Mouse (Mus musculus) heart, adult 2 months (tissue): ENCODE data around the gene Ms4a4d.

ENCODE experiments used
- CTCF ChIP-seq: fragments of 200-600 bp; IDR thresholded peaks from 2 replicates; pipeline ENCODE4 v1.8.1; 2022; ENCODE audit warnings: antibody characterized with exemption, mild to moderate bottlenecking, moderate library complexity
- POLR2A ChIP-seq: fragments of 200-500 bp; IDR thresholded peaks from 2 replicates; pipeline ENCODE4 v1.6.1; 2011; ENCODE audit warnings: mild to moderate bottlenecking, low read depth, low read length, control low read depth; ENCODE audit not compliant: insufficient read depth

DNA sequence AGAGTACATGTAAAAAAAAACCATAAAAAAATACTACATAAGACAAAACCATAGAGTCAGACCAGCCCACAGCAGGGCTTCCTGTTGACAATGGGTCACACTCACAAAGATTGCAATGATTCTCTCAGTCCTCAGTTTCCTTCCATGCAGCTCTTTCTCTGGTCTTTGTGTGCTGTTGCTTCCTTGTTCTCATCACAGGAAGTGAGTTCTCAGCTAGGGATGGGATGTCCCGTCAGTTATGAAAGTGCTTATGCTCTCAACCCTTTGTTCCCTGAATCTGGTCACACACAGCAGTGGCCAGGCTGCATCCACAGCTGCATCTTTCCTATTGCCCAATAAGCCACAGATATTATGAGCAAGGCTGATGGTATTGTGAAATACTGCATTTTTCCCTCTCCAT is 23.1 kb upstream of the Ms4a4d start:
- TF ChIP-seq CTCF (no peak), POLR2A (0 out of 2 replicates have a peak, but pooled peaks have one; percentile 36)
